Mouse (Mus musculus) kidney, adult 8-10 months (tissue): ENCODE measurements around the gene Ofd1.

Experiments used
- DNase-seq, 2 experiments: peaks; one replicate each; pipeline ENCODE4 v3.0.0; 2022

Gene Ofd1

DNA sequence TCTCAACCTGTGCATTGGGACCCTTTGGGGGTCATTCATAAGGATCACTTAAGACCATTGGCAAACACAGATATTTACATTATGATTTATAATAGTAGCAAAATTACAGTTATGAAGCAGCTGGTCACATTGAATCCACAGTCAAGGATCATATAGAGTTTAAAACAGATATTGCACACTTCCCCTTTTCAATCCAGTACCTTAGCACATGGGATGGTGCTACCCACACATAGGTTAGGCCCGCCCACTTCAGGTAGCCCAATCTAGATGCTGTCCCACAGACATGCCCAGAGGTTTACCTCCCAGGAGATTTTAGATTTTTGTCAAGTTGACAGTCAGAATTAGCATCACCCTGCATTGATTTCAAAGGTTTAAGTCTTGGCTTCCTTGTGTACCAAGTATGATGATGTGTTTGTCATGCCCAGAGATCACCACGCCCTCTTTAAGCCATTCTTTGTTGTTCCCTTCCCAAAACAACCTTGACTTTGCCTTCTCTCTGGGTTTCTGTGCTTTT lies 80.5 kb downstream of the Ofd1 start:
- DNase-seq = no peak

DNA sequence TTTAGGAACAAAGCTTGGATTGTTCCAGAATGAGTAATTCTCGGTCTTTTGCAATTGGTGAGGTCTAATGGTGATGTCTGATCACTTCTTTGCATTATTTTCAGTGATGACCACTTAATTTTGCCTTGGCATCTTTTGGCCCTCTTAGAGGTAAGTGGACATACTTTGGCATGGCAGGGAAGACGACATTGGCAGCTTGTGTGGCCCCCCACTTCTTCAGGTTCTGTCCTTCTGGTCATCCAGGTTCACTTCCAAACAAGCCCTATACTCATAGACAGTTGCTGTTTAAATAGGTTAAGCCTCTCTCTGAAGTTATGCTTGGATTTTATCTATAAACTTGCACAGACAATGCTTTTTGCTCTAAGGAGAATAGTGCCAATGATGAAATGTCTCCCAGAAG lies 81.5 kb downstream of the Ofd1 start:
- DNase-seq = no peak

DNA sequence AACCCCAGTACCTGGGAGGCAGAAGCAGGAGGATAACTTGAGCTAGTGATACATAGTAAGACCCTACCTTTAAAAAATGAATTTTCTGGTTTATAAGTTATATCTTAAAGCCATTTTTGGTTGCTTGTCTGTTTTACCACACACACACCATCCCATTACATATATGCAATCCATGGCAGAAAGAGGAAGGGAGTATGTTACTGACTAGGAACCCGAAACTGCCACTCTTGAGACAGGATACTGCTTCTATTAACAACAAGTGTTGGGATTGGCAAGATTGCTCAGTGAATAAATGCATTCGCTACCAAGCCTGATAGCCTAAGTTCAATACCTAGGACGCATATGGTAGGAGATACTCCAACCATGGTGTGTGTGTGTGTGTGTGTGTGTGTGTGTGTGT lies 84.2 kb downstream of the Ofd1 start:
- DNase-seq = no peak

DNA sequence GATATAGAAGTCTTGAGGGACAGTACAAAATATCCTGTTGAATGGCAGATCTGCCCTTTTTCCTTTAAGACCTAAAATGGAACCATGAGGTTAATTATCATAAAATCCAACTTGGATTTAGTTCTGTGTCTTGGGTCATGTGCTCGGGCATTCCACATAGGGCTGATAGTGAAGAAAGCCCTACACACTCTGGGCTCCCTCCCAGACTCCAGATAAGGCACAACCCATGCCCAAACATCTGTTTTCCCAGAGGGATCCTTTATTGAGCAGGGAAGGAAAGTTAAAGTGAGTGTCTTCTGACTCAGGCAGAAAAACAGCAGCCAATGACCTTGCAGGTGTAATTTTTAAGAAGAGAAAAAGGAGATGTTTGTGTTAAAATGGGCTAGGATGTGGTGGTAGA lies 85.6 kb downstream of the Ofd1 start:
- no peak for DNase-seq

DNA sequence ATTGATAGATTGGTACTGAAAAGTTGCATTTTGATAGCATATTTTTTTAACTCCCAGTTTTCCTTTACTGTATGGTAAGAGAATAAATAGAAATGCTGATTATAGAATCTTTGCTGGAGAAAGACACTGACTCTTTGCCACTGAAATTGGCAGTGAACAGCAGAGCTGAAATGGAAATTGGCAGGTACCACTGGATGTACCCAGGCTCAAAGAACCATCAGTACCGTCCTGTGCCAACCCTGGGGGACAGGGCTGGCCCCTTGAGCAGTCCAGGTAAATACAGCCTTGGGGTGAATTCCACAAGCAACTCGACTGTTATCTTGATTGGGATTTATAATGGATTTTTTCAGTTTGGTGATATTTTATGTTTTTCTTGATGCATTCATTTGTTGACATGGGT lies 87.1 kb downstream of the Ofd1 start:
- DNase-seq = no peak

DNA sequence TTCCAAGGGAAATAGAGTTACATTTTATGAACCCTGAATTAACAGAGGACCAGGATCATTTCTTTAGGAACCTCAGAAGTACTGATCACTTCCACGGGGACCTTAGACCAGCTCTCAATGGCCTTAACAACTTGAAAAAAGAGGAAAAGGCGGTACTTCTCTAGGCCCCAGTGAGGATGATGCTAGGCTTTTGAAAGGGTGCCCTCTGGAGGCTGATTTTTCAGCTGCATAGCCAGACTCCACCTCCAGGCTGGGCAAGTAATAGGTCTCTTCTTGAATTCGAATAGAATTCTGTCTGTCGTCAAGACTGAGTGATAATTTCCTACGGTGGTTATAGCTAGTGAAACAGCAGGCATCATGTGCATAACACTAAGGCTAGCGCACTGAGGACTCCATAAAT lies 88.7 kb downstream of the Ofd1 start:
- peak; percentile 40 to 71 for DNase-seq

DNA sequence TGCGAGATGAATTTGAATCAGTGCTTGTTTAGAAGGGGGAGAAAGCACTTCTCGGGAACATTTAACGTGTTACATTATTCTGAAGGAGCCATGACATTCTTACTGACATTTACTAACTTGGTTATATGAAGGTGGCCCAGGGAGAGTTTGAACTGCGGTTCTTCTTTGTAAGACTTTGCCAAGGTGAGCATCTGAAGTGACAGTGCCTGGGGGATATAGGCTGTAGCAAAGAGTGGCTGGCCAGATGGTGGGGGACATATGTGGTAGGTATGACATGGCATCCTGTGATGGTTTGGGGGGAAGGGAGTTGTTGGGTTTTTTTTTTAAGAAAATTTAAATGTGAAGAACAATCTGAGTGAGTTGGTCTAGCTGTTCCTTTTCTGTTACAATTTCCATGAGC lies 91.9 kb downstream of the Ofd1 start:
- no peak for DNase-seq

DNA sequence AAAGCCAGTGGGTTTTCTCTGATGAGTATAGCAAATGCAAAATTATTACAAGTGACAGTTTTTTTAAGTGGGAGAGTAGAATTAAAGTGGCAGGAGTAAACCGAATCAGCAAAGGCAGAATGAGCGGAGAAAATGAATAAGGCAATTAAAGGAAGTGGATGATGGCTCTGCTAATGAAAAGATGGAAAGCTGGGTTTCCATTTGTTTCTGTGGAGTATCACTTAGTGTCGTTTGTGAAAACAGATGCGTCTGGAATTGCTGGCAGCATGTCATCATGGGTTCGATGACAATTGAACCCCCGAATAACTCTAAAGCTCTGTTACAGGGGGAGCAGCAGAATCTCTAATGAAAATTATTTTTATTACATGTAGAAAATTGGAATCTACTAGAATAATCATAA lies 92.4 kb downstream of the Ofd1 start:
- no peak for DNase-seq

DNA sequence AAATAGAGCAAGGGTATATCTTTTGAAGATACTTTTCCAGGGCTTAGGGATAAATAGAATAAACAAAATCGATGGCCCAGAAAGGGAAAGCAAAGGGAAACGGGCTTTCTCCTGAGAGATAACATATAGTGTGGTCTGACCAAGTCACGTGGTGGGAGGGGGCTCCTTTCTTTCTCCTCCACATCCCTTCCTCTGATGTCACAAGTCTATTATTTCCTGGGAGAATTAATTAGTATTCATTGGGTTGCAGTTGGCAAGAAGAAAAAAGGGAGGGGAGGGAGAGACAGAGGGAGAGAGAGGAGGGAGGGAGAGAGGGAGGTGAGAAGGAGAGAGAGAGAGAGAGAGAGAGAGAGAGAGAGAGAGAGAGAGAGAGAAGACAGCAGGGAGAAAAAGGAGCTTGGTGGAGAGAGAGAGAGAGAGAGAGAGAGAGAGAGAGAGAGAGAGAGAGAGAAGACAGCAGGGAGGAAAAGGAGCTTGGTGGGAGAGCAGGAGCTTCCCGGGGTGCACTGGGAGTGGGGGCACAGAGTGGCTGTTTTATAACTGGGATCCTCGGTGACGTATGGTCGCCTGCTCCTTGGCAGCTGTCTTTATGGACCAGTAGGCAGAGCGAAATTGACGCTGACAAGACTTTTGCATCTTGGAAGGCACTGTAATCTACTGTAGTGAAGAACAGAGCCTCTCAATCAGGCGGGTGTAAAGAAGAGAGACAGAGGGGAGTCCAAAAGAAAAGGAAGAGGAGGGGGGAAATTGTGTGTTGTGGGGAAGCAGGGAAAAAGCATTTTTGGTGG lies 96.1 kb downstream of the Ofd1 start:
- DNase-seq = no peak

DNA sequence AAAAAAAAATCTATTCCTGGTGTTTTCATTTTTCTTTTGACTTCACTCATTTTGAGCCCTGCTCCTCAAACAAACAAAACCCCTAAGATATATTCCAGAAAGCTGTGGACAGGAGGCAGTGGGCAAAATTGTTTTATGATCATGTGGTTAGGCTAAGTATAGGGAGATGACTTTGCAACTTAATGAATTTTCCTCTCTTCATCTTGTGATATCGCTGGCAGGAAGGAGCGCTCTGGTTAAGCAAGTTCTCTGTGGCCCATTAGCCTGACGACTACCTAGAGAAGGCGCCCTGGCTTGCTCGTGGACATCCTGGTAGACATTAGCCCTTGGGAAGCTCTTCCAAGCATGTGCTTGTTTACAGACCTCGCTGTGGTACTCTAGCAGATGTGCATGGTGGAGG lies 98.7 kb downstream of the Ofd1 start:
- no peak for DNase-seq
